Mouse (Mus musculus): ENCODE data around the gene Prl2c2. TPM values are rescaled to one million over a fixed set of nuclear protein-coding genes. Genes with fewer than 3 reads are reported as not detected.
"Not testable (repeated sequence)": the region's sequence is repeated elsewhere in the genome, so short reads cannot be mapped to it uniquely, and the experiment has no call there.

Gene Prl2c2
- not detected for total RNA-seq (2021)

DNA sequence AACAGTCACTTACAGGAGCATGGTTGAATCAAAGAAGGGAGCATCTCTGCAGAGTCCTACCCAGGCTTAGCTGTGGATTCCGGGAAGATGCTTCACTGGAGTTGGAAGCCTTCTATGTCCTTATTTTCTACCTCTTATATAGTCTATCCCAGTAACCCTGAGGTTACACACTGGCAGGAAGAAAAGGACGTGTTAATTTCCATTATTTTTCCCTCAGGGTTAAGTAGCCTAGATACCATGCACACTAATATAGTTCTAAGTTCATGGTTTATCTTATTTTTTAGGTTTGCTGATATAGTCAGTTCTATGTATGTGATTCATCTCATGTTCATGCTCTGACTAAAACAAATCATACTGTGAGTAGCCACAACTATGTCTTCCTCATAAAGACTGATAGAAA lies at the start of gene Prl2c2:
Gene Prl2c2 (minus strand): TSS at position 101 of the 400 bp plus-strand sequence.
- DNase-seq (ENCODE audit: low spot score in 2 of 2); intact Hi-C loops (cut with DNase I): not testable (repeated sequence)

DNA sequence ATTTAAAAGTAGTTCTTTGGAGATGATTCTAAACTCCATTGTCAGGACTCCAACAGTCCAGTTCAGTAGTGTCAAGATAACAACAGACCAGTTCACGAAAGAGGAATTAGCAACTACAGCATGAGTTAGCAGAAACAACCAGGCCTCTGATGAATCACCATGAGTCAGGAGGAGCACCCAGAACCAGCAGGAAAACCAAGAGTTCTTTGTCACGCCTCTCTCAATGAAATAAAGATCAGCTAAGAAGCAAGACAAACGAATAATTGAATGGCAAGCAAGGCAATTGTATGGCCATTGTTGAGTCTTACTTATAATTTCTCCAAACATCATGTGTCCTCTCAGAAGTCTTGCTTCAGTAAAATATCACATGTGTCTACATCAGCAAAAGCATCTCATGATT lies 20.7 kb upstream of the Prl2c2 start:
- DNase-seq (ENCODE audit: low spot score in 2 of 2); intact Hi-C loops (cut with DNase I): not testable (repeated sequence)

- intact Hi-C loops (cut with DNase I); DNase-seq (ENCODE audit: low spot score in 2 of 2): not testable (repeated sequence)
These were observed 8.9 kb upstream of the Prl2c2 start for GRCm38 (mm10) chr13:13013993-13014549.

Other genes with a start within 250 kb of the Prl2c2 start
- gene Prl2c3, start 205.3 kb downstream of the Prl2c2 start, total RNA-seq (2021) = not detected
- not detected for gene Prl2c5, start 177.3 kb upstream of the Prl2c2 start, total RNA-seq (2021)